Mouse (Mus musculus) limb, embryonic 13.5 days (tissue): Measurements from ENCODE around the gene Cd109. TPM values are rescaled to one million over a fixed set of nuclear protein-coding genes. Genes with fewer than 3 reads are reported as not detected.

Source experiments
- ATAC-seq: fragments of 200-750 bp; cut with Nextera tagmentation; 2 replicates; pipeline ENCODE4 v1.8.0; 2017; ENCODE audit warnings: low read depth, moderate number of reproducible peaks, moderate TSS enrichment; ENCODE audit not compliant: low FRiP score
- H3K27ac ChIP-seq: fragments of 300-500 bp; sonication (generic); 2 replicates; pipeline ENCODE4 v1.5.1; 2015; ENCODE audit warnings: inconsistent platforms, mild to moderate bottlenecking, moderate library complexity
- H3K27me3 ChIP-seq: fragments of 300-500 bp; sonication (generic); 2 replicates; pipeline ENCODE4 v1.6.1; 2015; ENCODE audit warnings: mild to moderate bottlenecking, inconsistent platforms
- H3K36me3 ChIP-seq: fragments of 300-500 bp; sonication (generic); 2 replicates; pipeline ENCODE4 v1.6.1; 2015; ENCODE audit warnings: inconsistent platforms, mild to moderate bottlenecking, moderate library complexity
- H3K4me1 ChIP-seq: fragments of 300-500 bp; sonication (generic); 2 replicates; pipeline ENCODE4 v1.6.1; 2015; ENCODE audit warnings: inconsistent platforms
- H3K4me2 ChIP-seq: fragments of 300-500 bp; sonication (generic); replicated peaks from 2 replicates; pipeline ENCODE4 v1.6.1; 2015; ENCODE audit warnings: inconsistent platforms, mild to moderate bottlenecking, moderate library complexity
- H3K4me3 ChIP-seq: fragments of 300-500 bp; sonication (generic); 2 replicates; pipeline ENCODE4 v1.5.1; 2015; ENCODE audit warnings: moderate library complexity, mild to moderate bottlenecking, inconsistent platforms
- H3K9ac ChIP-seq: fragments of 300-500 bp; sonication (generic); 2 replicates; pipeline ENCODE4 v1.6.1; 2015; ENCODE audit warnings: mild to moderate bottlenecking, inconsistent platforms
- H3K9me3 ChIP-seq: fragments of 300-500 bp; sonication (generic); 2 replicates; pipeline ENCODE4 v1.6.1; 2016; ENCODE audit warnings: inconsistent platforms
- WGBS: fragments of 180-500 bp; shearing (Covaris S2); methylation state at CpG from one replicate; pipeline ENCODE4 v1.1.7; 2015; 5-methylcytosine and 5-hydroxymethylcytosine counted together
- polyA plus RNA-seq: library from polyadenylated mRNA; unstranded; fragments of >200 nt; fragmentation: Nextera tagmentation; extraction: Ambion mirVana; gene quantifications from 2 replicates; pipeline ENCODE4 v1.2.1, GENCODE M21; 2015

Cd109 gene
- polyA plus RNA-seq, 1 experiment from 2014 or later = 6.8 TPM

DNA sequence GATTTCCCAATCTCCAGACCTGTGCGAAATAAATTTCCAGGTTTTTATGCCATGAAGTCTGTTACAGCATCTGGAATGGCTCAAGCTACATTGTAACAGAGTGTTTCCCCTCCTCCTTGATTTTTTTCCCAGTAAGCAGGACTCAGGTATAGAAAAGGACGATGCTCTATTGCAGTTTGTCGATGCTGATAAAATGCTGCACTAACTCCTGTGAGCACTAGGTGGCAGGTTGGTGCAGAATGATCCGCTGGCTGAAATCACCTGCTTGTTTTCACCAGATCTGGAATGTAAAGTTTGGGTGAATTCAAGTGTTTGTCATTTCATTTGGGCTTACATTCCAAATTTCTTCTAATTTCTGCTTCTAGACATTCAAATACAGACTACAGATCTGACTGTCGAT, 18.5 kb upstream of the Cd109 start:
- Histone ChIP-seq H3K9me3 (no peaks in the 10 kb centered on the region), H3K36me3 (no peaks in the 10 kb centered on the region), H3K4me1 (no peaks in the 10 kb centered on the region), H3K4me3 (no peak overlapping the region), H3K9ac (no peak overlapping the region), H3K27ac (no peak overlapping the region), H3K27me3 (no peaks in the 10 kb centered on the region), H3K4me2 (no peak overlapping the region)
- 4% methylated on average over 5 of the region's 5 CpGs for WGBS
- no peak for ATAC-seq

- no peaks in the 10 kb centered on the region for H3K4me1 ChIP-seq
- no peak overlapping the region for H3K9ac ChIP-seq
- 75% methylated on average over 5 of the region's 5 CpGs for WGBS
- no peak overlapping the region for H3K4me2 ChIP-seq
- H3K36me3 ChIP-seq = no peaks in the 10 kb centered on the region
- no peaks in the 10 kb centered on the region for H3K9me3 ChIP-seq
- H3K4me3 ChIP-seq = no peak overlapping the region
- ATAC-seq = no peak
- H3K27me3 ChIP-seq = no peaks in the 10 kb centered on the region
- no peak overlapping the region for H3K27ac ChIP-seq
Observed at GRCm38 (mm10) chr9:78599927-78600326, 15.4 kb upstream of the Cd109 start.

- H3K4me3 ChIP-seq = no peak overlapping the region
- 61% methylated on average over 4 of the region's 4 CpGs for WGBS
- no peaks in the 10 kb centered on the region for H3K36me3 ChIP-seq
- H3K27ac ChIP-seq = no peak overlapping the region
- no peak overlapping the region for H3K4me2 ChIP-seq
- no peaks in the 10 kb centered on the region for H3K27me3 ChIP-seq
- no peak for ATAC-seq
- H3K4me1 ChIP-seq = no peaks in the 10 kb centered on the region
- H3K9ac ChIP-seq = no peak overlapping the region
- H3K9me3 ChIP-seq = no peaks in the 10 kb centered on the region
Observed at GRCm38 (mm10) chr9:78601046-78601730, 14.2 kb upstream of the Cd109 start.

DNA sequence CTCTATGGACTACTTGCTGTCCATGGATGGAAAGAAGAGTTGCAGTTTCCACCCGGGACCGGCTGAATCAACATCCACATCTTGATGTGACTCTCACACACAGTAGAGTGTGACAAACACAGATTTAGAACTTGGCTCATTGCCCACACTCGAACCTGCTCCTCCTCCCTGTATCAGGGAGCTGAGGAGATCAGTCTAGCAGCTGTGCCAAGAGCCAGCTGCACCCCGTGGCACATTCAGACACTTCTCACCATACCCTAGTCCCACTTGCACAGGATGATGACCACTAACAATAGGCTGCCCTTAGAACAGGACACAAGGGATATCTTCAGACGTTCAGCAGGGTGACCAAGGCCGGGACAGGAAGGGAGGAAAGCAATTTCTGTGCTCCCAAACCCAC, 1.1 kb upstream of the Cd109 start:
- H3K9ac ChIP-seq = no peak overlapping the region
- H3K4me1 ChIP-seq = peaks cover 17% of the 10 kb centered on the region
- no peaks in the 10 kb centered on the region for H3K9me3 ChIP-seq
- 62% methylated on average over 6 of the region's 6 CpGs for WGBS
- H3K4me3 ChIP-seq = no peak overlapping the region
- peak; percentile 25; the same call in 1 of the 2 replicates for ATAC-seq
- no peak overlapping the region for H3K27ac ChIP-seq
- no peak overlapping the region for H3K4me2 ChIP-seq
- H3K36me3 ChIP-seq = no peaks in the 10 kb centered on the region
- H3K27me3 ChIP-seq = no peaks in the 10 kb centered on the region

DNA sequence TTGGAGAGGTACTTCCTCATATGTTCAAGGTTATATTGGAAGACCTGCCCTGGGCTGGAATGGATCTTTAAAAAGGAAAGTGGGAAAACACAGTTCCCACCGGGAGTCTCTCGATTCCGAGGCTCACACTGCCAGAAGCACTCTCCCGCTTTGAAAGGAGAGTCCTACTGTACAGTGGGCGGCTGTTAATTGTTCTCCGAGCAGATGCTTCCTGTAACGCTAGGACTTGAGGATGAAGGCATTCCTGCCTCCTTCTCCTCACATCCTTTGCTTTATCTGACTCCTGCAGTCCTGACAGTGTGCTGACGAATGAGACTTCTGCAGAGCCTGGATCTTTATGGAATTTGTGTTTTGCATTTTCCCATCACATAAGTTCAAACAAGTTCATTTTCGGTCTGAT, 3.9 kb downstream of the Cd109 start:
- no peak for ATAC-seq
- Histone ChIP-seq H3K27ac (no peak overlapping the region), H3K27me3 (no peaks in the 10 kb centered on the region), H3K9me3 (no peaks in the 10 kb centered on the region), H3K4me1 (peaks cover 17% of the 10 kb centered on the region), H3K36me3 (no peaks in the 10 kb centered on the region), H3K4me2 (no peak overlapping the region), H3K4me3 (no peak overlapping the region), H3K9ac (no peak overlapping the region)
- WGBS = 76% methylated on average over 9 of the region's 9 CpGs

GRCm38 (mm10) chr9:78623301-78623747, 8.0 kb downstream of the Cd109 start:
- no peaks in the 10 kb centered on the region for H3K9me3 ChIP-seq
- H3K27ac ChIP-seq = no peak overlapping the region
- H3K27me3 ChIP-seq = no peaks in the 10 kb centered on the region
- H3K36me3 ChIP-seq = no peaks in the 10 kb centered on the region
- H3K9ac ChIP-seq = no peak overlapping the region
- no peaks in the 10 kb centered on the region for H3K4me1 ChIP-seq
- no peak for ATAC-seq
- H3K4me3 ChIP-seq = no peak overlapping the region
- H3K4me2 ChIP-seq = no peak overlapping the region
- WGBS = 73% methylated on average over 10 of the region's 10 CpGs

DNA sequence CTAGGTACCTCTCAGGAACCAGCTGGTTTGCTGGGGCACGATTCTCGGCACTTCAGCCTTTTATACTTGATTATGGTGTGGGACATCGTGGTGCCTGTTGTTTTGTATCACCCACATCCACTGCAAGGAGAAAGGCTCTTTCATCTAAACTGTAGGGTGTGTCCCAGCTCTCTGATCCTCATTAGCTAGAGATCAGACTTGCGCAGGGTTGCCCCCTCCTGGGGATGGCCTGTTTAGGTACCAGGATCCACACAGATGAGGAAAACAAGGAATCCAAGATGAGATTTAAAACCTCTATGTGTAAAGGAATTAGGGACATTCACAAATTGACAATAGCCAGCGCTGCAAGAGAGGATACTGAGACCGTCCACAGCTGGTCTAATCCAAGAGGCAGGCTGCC, 14.6 kb downstream of the Cd109 start:
- WGBS = 50% methylated on average over 6 of the region's 6 CpGs
- Histone ChIP-seq H3K4me3 (no peak overlapping the region), H3K36me3 (no peaks in the 10 kb centered on the region), H3K9ac (no peak overlapping the region), H3K27me3 (no peaks in the 10 kb centered on the region), H3K9me3 (no peaks in the 10 kb centered on the region), H3K27ac (no peak overlapping the region), H3K4me2 (no peak overlapping the region), H3K4me1 (peaks cover 4% of the 10 kb centered on the region; the same call in 1 of the 2 replicates)
- ATAC-seq = no peak

GRCm38 (mm10) chr9:78631755-78632434, 16.5 kb downstream of the Cd109 start:
- Histone ChIP-seq H3K4me2 (no peak overlapping the region), H3K9ac (no peak overlapping the region), H3K4me3 (no peak overlapping the region), H3K27ac (no peak overlapping the region), H3K36me3 (no peaks in the 10 kb centered on the region), H3K27me3 (no peaks in the 10 kb centered on the region), H3K4me1 (peaks cover 9% of the 10 kb centered on the region; the same call in 1 of the 2 replicates), H3K9me3 (no peaks in the 10 kb centered on the region)
- no peak for ATAC-seq
- WGBS = 77% methylated on average over 6 of the region's 6 CpGs

DNA sequence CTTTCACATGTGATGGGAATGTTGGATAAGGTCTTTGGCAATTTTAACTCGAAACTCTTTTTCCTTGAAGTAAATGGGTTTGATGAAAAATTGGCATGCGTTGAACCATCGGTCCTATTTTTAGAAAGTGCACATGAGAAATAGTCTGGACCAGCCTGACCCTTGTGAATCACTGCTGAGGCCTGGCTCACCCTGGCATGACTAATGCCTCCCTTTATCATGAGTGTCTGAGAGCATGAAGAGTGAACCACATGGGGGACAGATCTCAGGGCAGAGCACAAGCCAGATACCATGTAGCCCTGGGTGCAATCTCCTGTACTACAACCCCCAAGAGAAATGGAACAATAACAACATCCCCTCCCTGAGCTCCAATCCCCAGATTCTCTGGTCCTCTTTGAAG, 18.6 kb downstream of the Cd109 start:
- no peak overlapping the region for H3K27ac ChIP-seq
- WGBS = 95% methylated on average over 3 of the region's 3 CpGs
- H3K27me3 ChIP-seq = no peaks in the 10 kb centered on the region
- H3K36me3 ChIP-seq = no peaks in the 10 kb centered on the region
- H3K4me3 ChIP-seq = no peak overlapping the region
- no peak overlapping the region for H3K4me2 ChIP-seq
- no peaks in the 10 kb centered on the region for H3K9me3 ChIP-seq
- peaks cover 8% of the 10 kb centered on the region; the same call in 1 of the 2 replicates for H3K4me1 ChIP-seq
- no peak overlapping the region for H3K9ac ChIP-seq
- ATAC-seq = no peak

- Histone ChIP-seq H3K27me3 (no peaks in the 10 kb centered on the region), H3K4me1 (peaks cover 3% of the 10 kb centered on the region; the same call in 1 of the 2 replicates), H3K4me3 (no peak overlapping the region), H3K9ac (no peak overlapping the region), H3K27ac (no peak overlapping the region), H3K9me3 (no peaks in the 10 kb centered on the region), H3K4me2 (no peak overlapping the region), H3K36me3 (no peaks in the 10 kb centered on the region)
- no peak for ATAC-seq
- WGBS = 82% methylated on average over 4 of the region's 4 CpGs
Observed at GRCm38 (mm10) chr9:78641386-78641785, 26.0 kb downstream of the Cd109 start.

- H3K36me3 ChIP-seq = no peaks in the 10 kb centered on the region
- no peak for ATAC-seq
- H3K27ac ChIP-seq = no peak overlapping the region
- WGBS = 44% methylated on average over 6 of the region's 6 CpGs
- H3K4me2 ChIP-seq = no peak overlapping the region
- no peak overlapping the region for H3K9ac ChIP-seq
- no peaks in the 10 kb centered on the region for H3K27me3 ChIP-seq
- H3K4me3 ChIP-seq = no peak overlapping the region
- H3K4me1 ChIP-seq = no peaks in the 10 kb centered on the region
- no peaks in the 10 kb centered on the region for H3K9me3 ChIP-seq
Observed at GRCm38 (mm10) chr9:78646008-78646777, 30.8 kb downstream of the Cd109 start.

- no peaks in the 10 kb centered on the region for H3K9me3 ChIP-seq
- H3K4me3 ChIP-seq = no peak overlapping the region
- no peak overlapping the region for H3K27ac ChIP-seq
- no peaks in the 10 kb centered on the region for H3K36me3 ChIP-seq
- H3K4me1 ChIP-seq = no peaks in the 10 kb centered on the region
- H3K4me2 ChIP-seq = no peak overlapping the region
- ATAC-seq = no peak
- WGBS = 89% methylated on average over 8 of the region's 8 CpGs
- H3K9ac ChIP-seq = no peak overlapping the region
- H3K27me3 ChIP-seq = no peaks in the 10 kb centered on the region
Observed at GRCm38 (mm10) chr9:78648641-78649040, 33.3 kb downstream of the Cd109 start.
